Mouse (Mus musculus) stomach, embryonic 16.5 days (tissue): ENCODE data around the gene Ltbp1. TPM values are rescaled to one million over a fixed set of nuclear protein-coding genes. Genes with fewer than 3 reads are reported as not detected.
A peak's percentile ranks its signal among the peaks of the same experiment; 100 is the strongest.

Source experiments
- ATAC-seq: fragments of 200-750 bp; cut with Nextera tagmentation; 2 replicates; pipeline ENCODE4 v1.8.0; 2017; ENCODE audit warnings: moderate number of reproducible peaks, moderate TSS enrichment; ENCODE audit not compliant: insufficient read depth, low FRiP score
- H3K27ac ChIP-seq: fragments of 300-500 bp; sonication (generic); 2 replicates; pipeline ENCODE4 v1.5.1; 2014; ENCODE audit warnings: low read length
- H3K27me3 ChIP-seq: fragments of 300-500 bp; sonication (generic); 2 replicates; pipeline ENCODE4 v1.6.1; 2014; ENCODE audit warnings: low read length, control low read depth, mixed read lengths; ENCODE audit not compliant: control insufficient read depth, insufficient read depth
- H3K36me3 ChIP-seq: fragments of 300-500 bp; sonication (generic); 2 replicates; pipeline ENCODE4 v1.6.1; 2014; ENCODE audit warnings: low read length; ENCODE audit not compliant: control insufficient read depth, insufficient read depth
- H3K4me1 ChIP-seq: fragments of 300-500 bp; sonication (generic); 2 replicates; pipeline ENCODE4 v1.6.1; 2014; ENCODE audit warnings: low read length, control low read depth, mixed read lengths; ENCODE audit not compliant: control insufficient read depth, insufficient read depth
- H3K4me2 ChIP-seq: fragments of 300-500 bp; sonication (generic); 2 replicates; pipeline ENCODE4 v1.6.1; 2014; ENCODE audit warnings: low read depth, low read length, mixed read lengths
- H3K4me3 ChIP-seq: fragments of 300-500 bp; sonication (generic); replicated peaks from 2 replicates; pipeline ENCODE4 v1.5.1; 2014; ENCODE audit warnings: mild to moderate bottlenecking, low read length
- H3K9ac ChIP-seq: fragments of 300-500 bp; sonication (generic); 2 replicates; pipeline ENCODE4 v1.6.1; 2014; ENCODE audit warnings: low read length
- H3K9me3 ChIP-seq: fragments of 300-500 bp; sonication (generic); replicated peaks from 2 replicates; pipeline ENCODE4 v1.6.1; 2016; ENCODE audit warnings: low read length, control low read depth; ENCODE audit not compliant: control insufficient read depth
- WGBS: fragments of 180-500 bp; shearing (Covaris S2); extraction: QIAGEN DNeasy Blood & Tissue Kit; methylation state at CpG from one replicate; pipeline ENCODE4 v1.1.7; 2014; 5-methylcytosine and 5-hydroxymethylcytosine counted together
- polyA plus RNA-seq: library from polyadenylated mRNA; unstranded; fragments of >200 nt; fragmentation: Nextera tagmentation; extraction: Ambion mirVana; gene quantifications from 2 replicates; pipeline ENCODE4 v1.2.1, GENCODE M21; 2015

The Ltbp1 gene
- polyA plus RNA-seq, 1 experiment from 2014 or later = 30.1 TPM

- no peak for ATAC-seq
- Histone ChIP-seq H3K27ac (no peak overlapping the region), H3K9me3 (no peaks in the 10 kb centered on the region), H3K4me1 (no peaks in the 10 kb centered on the region), H3K4me2 (no peak overlapping the region), H3K4me3 (no peak overlapping the region), H3K36me3 (no peaks in the 10 kb centered on the region), H3K9ac (no peak overlapping the region), H3K27me3 (no peaks in the 10 kb centered on the region)
- 78% methylated on average over 3 of the region's 3 CpGs for WGBS
These were observed 288.4 kb downstream of the Ltbp1 start for GRCm38 (mm10) chr17:75293725-75294124.

GRCm38 (mm10) chr17:75300908-75301307 lies 295.5 kb downstream of the Ltbp1 start:
- Histone ChIP-seq H3K27me3 (no peaks in the 10 kb centered on the region), H3K36me3 (peaks cover 5% of the 10 kb centered on the region; the same call in 1 of the 2 replicates), H3K9ac (no peak overlapping the region), H3K4me2 (no peak overlapping the region), H3K27ac (no peak overlapping the region), H3K4me3 (no peak overlapping the region), H3K4me1 (no peaks in the 10 kb centered on the region), H3K9me3 (no peaks in the 10 kb centered on the region)
- 83% methylated on average over 4 of the region's 4 CpGs for WGBS
- ATAC-seq = no peak

- Histone ChIP-seq H3K27ac (no peak overlapping the region), H3K4me3 (no peak overlapping the region), H3K4me1 (0 out of 2 replicates have a peak, but pooled peaks cover 4% of the 10 kb centered on the region), H3K9me3 (no peaks in the 10 kb centered on the region), H3K36me3 (peaks cover 5% of the 10 kb centered on the region; the same call in 1 of the 2 replicates), H3K9ac (no peak overlapping the region), H3K4me2 (no peak overlapping the region), H3K27me3 (no peaks in the 10 kb centered on the region)
- ATAC-seq = no peak
- 74% methylated on average over 1 of the region's 1 CpGs for WGBS
These were observed 299.5 kb downstream of the Ltbp1 start for GRCm38 (mm10) chr17:75304807-75305420.

- ATAC-seq = no peak
- no peaks in the 10 kb centered on the region for H3K9me3 ChIP-seq
- no peak overlapping the region for H3K9ac ChIP-seq
- H3K4me1 ChIP-seq = 0 out of 2 replicates have a peak, but pooled peaks cover 4% of the 10 kb centered on the region
- no peaks in the 10 kb centered on the region for H3K27me3 ChIP-seq
- H3K27ac ChIP-seq = no peak overlapping the region
- WGBS = 71% methylated on average over 1 of the region's 1 CpGs
- H3K4me2 ChIP-seq = no peak overlapping the region
- H3K4me3 ChIP-seq = no peak overlapping the region
- H3K36me3 ChIP-seq = peaks cover 5% of the 10 kb centered on the region; the same call in 1 of the 2 replicates
These were observed 300.3 kb downstream of the Ltbp1 start for GRCm38 (mm10) chr17:75305714-75306113.

GRCm38 (mm10) chr17:75307070-75308011 lies 302.0 kb downstream of the Ltbp1 start:
- no peak overlapping the region for H3K4me3 ChIP-seq
- H3K4me2 ChIP-seq = peak overlapping the region; percentile 33; the same call in 1 of the 2 replicates
- peak overlapping the region; percentile 34; the same call in 1 of the 2 replicates for H3K27ac ChIP-seq
- H3K4me1 ChIP-seq = 0 out of 2 replicates have a peak, but pooled peaks cover 4% of the 10 kb centered on the region
- peak overlapping the region; percentile 0; the same call in 1 of the 2 replicates for H3K9ac ChIP-seq
- peaks cover 5% of the 10 kb centered on the region; the same call in 1 of the 2 replicates for H3K36me3 ChIP-seq
- no peaks in the 10 kb centered on the region for H3K9me3 ChIP-seq
- WGBS = 40% methylated on average over 18 of the region's 18 CpGs
- H3K27me3 ChIP-seq = no peaks in the 10 kb centered on the region
- ATAC-seq = no peak

GRCm38 (mm10) chr17:75317106-75317505 lies 311.7 kb downstream of the Ltbp1 start:
- 63% methylated on average over 4 of the region's 4 CpGs for whole genome bisulfite sequencing
- no peak for ATAC-seq
- H3K4me3 ChIP-seq = no peak overlapping the region
- no peak overlapping the region for H3K9ac ChIP-seq
- H3K27ac ChIP-seq = no peak overlapping the region
- no peaks in the 10 kb centered on the region for H3K27me3 ChIP-seq
- no peaks in the 10 kb centered on the region for H3K4me1 ChIP-seq
- H3K4me2 ChIP-seq = no peak overlapping the region
- no peaks in the 10 kb centered on the region for H3K9me3 ChIP-seq
- H3K36me3 ChIP-seq = peaks cover 3% of the 10 kb centered on the region; the same call in 1 of the 2 replicates

GRCm38 (mm10) chr17:75323229-75323628 lies 317.9 kb downstream of the Ltbp1 start:
- peaks cover 3% of the 10 kb centered on the region; the same call in 1 of the 2 replicates for H3K36me3 ChIP-seq
- no peaks in the 10 kb centered on the region for H3K27me3 ChIP-seq
- no peak overlapping the region for H3K4me3 ChIP-seq
- H3K27ac ChIP-seq = no peak overlapping the region
- no peak overlapping the region for H3K9ac ChIP-seq
- no peaks in the 10 kb centered on the region for H3K4me1 ChIP-seq
- H3K4me2 ChIP-seq = no peak overlapping the region
- ATAC-seq = no peak
- H3K9me3 ChIP-seq = no peaks in the 10 kb centered on the region
- 83% methylated on average over 5 of the region's 5 CpGs for WGBS

GRCm38 (mm10) chr17:75323766-75324165 lies 318.4 kb downstream of the Ltbp1 start:
- H3K27ac ChIP-seq = no peak overlapping the region
- WGBS = 87% methylated on average over 10 of the region's 10 CpGs

More at GRCm38 (mm10) chr17:75323766-75324165, 318.4 kb downstream of the Ltbp1 start:
- no peak overlapping the region for H3K4me2 ChIP-seq
- ATAC-seq = no peak
- no peaks in the 10 kb centered on the region for H3K27me3 ChIP-seq
- H3K36me3 ChIP-seq = peaks cover 3% of the 10 kb centered on the region; the same call in 1 of the 2 replicates
- no peak overlapping the region for H3K9ac ChIP-seq
- no peak overlapping the region for H3K4me3 ChIP-seq
- no peaks in the 10 kb centered on the region for H3K4me1 ChIP-seq
- no peaks in the 10 kb centered on the region for H3K9me3 ChIP-seq
